Mouse (Mus musculus) small intestine, adult 2 months (tissue): ENCODE results near the gene Stag1.

Experiments used
- CTCF ChIP-seq: fragments of 200-500 bp; IDR thresholded peaks from 2 replicates; pipeline ENCODE4 v1.5.1; 2012; ENCODE audit warnings: low read depth, mild to moderate bottlenecking, control low read depth, inconsistent platforms, low read length, moderate library complexity, mixed read lengths; ENCODE audit not compliant: insufficient replicate concordance, insufficient read length; ENCODE audit errors: extremely low read depth
- POLR2A ChIP-seq: fragments of 200-500 bp; IDR thresholded peaks from 2 replicates; pipeline ENCODE4 v1.6.1; 2012; ENCODE audit warnings: low read depth, mild to moderate bottlenecking, control low read depth, inconsistent platforms, low read length, moderate library complexity

DNA sequence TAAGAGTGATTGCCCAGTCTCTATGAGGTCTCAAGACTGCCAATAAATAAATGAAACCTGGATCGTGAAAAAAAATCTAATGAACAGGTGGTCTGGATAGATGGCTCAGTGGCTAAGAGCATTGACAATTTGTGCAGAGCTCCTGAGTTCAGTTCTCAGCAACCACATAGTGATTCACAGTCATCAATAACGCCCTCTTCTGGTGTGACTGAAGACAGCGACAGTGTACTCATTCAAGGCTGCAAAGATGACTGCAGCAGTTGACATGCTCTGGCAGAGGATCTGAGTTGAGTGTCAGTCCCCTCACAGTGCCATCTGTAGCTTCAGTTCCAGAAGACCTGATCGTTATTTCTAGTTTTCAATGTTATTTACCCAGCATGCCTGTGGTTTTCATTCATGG is 300.4 kb downstream of the Stag1 start:
- TF ChIP-seq CTCF (no peak), POLR2A (no peak)
